Mouse (Mus musculus): Measurements from ENCODE around the gene Ppp1cb.

Gene Ppp1cb

DNA sequence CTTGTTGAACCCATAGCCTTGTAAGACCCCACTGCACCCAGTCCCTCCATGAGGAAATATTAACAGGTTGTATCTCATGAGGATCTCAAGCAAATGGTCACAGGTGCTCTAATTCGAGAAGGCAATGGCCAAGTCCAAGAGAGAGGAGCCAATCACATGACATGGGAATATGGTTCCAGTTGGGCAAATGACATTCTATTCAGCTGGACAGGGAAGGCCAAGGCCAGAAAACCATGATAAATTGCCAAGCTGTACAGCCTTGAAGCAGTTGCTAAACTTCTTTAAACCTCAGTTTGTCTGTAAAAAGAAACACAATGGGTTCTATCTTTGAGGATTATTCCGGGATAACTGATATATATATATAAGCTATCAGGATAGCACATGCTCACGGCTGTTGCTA is 14.7 kb upstream of the Ppp1cb start:
- in situ Hi-C loops (cut with MseI, MboI), result no loop called here

DNA sequence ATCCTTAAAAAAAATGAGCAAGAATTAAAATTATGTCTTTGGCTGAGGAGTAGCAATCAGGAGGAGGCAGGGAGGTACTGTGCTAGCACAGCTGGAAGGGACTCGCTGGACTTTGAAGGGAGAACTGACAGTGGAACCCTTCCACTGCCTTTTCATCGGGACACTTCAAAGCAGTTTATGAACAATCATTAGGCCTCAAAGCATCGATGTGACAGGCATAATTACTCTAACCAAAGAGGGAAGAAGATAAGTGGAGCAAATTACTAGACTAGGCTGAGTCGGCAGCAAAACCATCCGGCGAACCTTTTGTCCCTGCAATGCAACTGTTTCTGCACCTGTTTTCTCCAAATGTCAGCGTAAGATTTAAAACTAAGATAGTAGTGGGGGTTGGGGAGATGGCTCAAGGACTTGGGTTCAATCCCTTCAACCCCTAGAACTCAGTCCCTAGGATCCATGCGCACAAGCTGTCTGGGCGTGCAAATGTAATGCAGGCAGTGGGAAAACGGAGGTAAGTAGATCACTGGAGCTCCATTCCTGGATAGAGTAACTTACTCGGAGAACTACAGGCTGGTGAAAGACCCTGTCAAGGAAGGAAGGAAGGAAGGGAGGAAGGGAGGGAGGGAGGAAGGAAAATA is 13.2 kb upstream of the Ppp1cb start:
- in situ Hi-C loops (cut with MseI, MboI), result no loop called here

DNA sequence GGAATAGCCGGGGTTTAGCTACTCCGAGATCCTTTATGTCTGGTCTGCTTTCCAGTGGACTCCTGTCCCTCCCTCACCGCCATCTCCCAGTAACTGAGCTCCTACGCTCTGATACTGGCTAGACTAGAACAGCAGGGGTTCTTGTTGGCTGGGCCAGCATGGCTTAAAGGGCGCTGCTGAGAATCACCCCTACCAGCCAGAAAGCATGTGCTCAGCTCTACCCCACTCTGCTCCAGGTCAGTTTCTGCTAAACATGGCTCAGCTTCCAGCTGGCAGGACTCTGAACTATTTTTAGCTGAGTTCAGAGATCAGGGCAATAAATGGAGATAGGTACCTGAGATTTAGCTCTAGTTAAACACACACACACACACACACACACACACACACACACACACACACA is 12.2 kb upstream of the Ppp1cb start:
- in situ Hi-C loops (cut with MseI, MboI), result no loop called here

DNA sequence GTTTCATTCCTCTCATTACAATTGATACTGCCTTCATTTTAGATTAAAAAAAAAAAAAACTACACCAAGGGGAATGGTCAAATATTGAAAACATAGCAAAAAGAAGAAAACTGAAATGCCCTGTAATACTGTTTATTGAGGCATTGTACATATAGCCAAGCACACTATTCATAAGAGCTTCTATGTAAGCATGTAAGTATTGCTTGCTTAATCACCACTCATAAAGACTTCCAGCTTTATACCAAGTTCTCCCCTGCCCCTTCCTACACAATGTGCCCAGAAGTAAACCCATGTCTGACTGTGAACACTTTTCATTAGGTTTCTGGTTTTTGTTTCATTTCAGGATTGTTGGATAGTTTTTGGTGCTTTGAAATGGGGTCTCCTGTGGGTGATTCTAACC is 11.8 kb upstream of the Ppp1cb start:
- in situ Hi-C loops (cut with MseI, MboI), result no loop called here

DNA sequence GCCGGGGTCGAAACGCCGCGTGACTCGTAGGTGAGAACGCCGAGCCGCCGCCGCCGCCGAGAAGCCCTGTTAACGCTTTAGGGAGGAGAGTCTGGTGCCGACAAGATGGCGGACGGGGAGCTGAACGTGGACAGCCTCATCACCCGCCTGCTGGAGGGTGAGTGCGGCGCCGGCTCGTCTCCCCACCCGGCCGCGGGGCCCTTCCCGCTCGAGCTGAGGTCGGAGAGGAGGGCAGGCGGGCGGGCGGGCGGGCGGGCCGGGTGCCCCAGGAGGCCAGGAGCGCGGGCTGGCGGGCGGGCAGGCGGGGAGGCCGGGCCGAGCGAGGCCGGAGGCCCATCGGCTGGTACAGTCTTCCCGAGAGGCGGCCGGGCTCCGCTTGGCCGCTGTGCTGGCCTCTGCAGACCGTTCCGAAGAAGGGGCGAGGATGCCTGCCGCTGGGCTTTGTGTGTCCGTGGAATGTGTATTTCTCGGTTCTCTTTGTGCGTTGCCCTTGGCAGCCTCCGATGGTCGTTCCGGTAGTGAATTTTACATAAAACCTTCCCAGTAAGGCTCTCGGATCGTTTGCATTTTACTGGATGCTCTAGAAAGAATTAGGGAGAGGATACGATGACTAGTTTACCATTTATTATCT is 723 bp downstream of the Ppp1cb start:
- in situ Hi-C loops (cut with MseI, MboI), result no loop called here

DNA sequence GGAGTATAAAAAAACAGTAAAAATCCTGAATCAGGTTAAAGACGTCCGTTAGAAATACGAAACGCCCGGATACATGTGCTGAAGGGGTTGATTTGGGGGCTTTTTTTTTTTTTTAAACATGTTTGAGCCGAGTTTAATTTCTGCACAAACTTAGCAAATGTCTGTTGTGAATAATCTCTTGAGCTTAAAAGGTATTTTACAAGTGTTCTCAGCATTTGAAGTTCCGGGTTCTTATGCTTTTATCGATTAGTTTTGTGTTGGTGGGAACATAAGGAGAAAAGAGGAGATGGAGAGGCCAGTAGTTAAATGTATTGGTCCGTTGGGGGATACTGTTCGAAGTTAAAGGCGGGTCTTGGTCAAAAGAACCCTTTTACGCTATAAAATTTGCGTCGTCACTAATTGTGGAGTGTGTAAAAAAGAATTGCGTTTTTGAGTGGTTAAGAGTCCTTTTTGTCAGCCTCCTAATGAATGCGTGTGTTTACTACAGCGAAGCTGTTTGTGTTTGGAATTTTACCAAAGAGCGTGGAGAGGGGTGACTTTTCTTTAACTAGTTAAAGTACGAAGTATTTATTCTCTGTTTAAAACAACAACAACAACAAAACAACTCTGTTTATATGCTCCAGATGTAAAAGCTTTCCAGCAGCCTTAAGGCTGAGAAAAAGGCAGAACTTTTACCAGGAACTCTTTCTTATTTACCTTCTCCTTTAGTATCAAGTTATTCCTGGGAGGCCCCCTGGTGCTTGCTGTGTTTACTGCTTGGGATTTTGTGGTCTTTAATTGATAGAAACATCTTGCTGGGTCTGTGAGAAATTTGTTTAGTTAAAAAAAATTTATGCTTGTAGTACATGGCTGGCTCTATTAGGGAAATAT is 1.5 kb downstream of the Ppp1cb start:
- in situ Hi-C loops (cut with MseI, MboI), result no loop called here

DNA sequence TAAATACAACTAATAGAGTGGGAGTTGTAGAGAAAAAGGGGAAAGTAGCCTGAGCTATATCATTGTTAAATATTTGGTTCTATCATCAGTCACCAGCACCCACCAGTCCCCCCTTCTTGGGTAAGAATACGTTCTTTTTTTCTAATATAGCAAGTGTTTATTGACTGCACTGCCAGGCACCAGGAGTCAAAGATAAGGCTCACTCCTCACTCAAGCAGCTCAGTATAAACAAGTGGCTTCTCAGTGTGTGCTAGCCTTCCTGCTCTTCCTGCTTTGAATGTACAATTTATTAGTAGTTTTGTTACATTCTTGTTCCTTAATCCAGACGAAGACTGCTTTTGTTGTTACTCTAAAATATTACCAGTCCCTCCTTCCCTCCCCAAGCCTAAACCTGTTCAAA is 2.3 kb downstream of the Ppp1cb start:
- in situ Hi-C loops (cut with MseI, MboI), result no loop called here

DNA sequence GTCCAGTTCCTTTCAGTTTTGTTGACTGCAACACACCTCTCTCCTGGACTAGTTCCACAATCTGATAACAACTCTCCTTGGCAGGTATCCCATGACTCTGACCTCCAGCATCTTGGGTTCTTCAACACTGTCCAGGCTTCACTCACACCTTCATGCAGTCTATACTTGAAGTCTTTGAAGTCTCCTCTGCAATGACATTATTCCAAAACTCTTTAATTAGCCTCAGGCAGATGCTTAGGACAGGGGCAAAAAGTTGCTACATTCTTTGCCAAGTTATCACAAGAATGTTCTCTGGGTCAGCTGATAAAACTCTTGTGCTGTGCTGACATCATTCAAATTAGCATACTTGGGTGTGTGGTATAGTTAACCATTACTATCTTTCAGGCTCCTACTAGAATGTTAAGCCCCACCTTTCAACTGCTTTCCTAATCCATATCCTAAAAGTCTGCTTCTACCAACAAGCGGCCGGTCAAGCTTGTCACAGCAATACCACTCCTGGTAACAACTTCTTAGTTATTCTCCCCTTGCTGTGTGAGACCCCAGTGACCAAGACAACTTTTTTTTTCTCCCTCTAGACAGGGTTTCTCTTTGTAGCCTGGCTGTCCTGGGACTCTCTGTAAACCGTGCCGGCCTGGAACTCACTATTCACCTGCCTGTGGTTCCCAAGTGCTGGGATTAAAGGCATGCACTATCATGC is 13.8 kb downstream of the Ppp1cb start:
- in situ Hi-C loops (cut with MseI, MboI), result no loop called here

DNA sequence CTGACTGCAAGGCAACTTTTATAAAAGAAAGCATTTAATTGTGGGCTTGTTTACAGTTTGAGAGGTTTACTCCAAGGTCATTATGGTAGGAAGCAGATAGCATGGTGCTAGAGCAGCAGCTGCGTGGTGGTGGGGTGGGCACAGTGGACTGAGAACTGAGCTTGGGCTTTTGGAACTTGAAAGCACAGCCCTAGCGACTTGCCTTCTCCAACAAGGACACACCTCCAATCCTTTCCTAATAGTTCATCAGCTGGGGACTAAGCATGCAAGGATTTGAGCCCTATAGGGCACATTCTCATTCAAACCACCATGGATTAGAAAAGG is 14.3 kb downstream of the Ppp1cb start:
- in situ Hi-C loops (cut with MseI, MboI), result no loop called here

DNA sequence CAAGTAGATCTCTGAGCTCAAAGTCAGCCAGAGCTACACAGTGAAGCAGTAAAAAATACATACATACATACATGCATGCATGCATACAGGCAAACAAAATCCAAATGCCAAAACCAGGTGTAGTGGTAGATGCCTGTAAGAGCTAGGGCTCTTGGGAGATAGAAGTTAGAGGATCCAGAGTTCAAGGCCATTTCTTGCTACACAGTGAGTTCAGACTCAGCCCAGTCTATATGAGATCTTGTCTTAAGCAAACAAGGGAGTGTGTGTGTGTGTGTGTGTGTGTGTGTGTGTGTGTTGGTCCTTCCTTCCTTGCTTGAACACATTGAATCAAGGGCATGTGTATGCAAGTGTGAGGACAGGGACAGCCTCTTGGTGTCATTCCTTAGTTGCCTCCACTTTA is 17.9 kb downstream of the Ppp1cb start:
- in situ Hi-C loops (cut with MseI, MboI), result no loop called here

DNA sequence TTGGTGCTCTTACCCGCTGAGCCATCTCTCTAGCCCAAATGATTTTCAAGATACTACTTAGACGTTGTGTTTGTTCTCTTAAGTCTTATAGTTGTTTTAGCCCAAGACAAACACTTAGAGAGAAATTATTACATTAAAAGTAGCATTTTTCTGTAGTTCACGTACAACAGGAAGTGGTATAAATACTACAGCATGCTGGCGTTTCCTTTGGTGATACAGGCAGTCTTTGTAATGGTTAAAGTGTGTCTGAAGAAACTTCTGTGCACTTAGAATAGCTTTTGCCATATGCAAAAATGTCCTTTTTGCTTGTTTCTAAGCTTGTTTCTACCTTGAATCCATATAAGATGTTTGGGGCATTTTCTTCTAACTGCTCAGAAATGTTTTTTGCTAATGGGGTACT is 20.3 kb downstream of the Ppp1cb start:
- in situ Hi-C loops (cut with MseI, MboI), result no loop called here

DNA sequence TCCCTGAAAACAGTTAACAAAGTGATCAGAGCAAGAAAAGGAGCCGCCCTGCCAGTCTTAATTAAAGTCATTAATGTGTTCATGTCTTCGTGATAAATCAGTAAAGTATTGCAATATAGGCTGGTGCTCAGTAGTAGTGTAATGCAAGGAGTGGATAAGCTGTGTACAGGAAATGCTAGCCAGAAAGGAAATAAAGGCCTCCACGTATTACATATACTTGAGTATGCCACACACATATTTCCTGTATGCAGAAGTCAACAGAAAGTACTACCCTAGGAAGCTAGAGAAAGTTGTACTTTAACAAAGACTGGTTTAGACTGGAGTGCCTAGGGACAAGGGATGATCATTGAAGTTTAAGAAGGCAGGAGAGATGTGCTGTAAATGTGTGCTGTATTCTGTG is 26.8 kb downstream of the Ppp1cb start:
- in situ Hi-C loops (cut with MseI, MboI), result no loop called here

DNA sequence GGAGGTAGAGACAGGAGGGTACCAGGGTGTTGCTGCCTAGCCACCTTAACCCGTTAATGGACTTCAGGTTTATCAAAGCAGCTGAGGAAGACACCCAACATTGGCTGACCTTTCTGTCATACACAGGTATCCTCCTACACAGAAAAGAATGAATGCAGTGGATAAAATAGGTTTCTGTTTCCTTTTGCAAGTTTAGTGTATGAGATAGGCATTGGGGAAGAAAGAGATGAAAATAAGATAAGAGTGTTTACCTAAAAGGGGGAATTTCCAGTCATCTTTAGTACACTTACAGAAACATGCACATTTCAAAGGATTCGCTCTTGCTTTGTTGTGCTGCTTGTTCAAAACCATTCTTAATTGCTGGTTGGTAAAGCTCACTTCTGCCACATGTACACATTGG is 29.4 kb downstream of the Ppp1cb start:
- in situ Hi-C loops (cut with MseI, MboI), result no loop called here

DNA sequence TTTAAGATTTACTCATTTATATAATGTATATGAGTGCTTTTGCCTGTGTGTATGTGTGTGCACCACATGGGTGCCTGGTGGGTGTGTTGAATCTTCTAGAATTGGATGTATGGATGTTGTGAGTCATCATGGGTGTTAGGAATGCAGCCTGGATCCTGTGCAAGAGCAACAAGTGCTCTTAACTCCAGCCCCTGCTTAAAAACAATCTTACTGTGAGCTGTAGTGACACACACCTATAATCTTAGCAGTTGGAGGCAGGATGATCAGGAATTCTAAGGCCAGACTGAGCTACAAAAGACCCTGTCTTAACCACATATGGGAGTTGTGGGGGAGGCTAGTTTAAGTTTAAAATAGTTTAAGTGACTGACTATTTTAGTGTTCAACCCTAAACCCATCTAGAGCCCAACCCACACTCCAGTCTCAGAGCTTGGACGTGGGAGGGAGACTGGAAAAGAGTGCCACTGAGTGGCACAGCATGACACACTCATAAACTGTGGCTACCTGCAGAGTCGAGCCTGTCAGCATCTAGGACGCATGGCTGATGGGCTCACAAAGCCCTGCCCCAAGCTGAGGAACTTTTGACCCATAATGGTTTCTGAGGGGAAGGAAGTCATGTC is 35.5 kb downstream of the Ppp1cb start:
- in situ Hi-C loops (cut with MseI, MboI), result no loop called here

DNA sequence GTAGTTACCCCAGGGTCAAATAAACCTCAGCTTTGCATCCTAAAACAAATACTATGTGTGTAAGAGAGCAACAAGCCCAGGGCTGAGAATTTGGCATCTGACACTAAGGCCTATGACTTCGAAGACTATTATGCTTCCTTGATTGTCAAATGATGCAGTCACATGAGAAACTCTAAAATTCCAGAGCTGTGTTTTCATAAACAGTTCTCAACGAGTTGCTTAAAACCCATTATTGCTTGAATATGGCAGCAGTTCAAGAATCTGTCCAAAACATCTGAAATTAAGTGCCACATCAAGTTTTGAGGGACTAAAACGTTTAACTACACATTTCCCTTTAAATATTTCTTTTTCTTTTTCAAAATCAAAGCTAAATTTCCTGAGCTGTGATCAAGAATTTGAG is 50.1 kb downstream of the Ppp1cb start:
- in situ Hi-C loops (cut with MseI, MboI), result loop anchor here in 1 of 2 experiments (25.0 kb wide), 1 partner anchor 271 kb away; the partner anchor contains the start of gene Plb1

DNA sequence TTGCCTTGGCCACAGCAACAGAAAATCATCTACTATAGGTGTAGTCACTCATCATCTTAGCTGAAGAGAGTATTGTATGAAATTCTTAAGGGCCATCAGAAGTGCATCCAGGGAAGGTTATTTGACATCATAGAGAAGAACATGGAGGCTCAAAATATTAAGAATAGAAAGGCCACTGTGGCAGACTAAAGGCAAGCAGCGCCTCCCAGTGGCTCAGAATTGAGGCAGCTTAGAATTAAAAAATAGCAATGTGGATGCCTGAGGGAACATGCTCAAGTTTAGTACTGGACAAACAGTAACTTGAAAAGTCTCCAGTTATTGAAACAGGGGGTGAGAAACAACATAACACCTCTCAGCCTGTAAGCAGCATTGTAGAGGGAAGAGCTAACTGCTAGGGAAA is 61.7 kb downstream of the Ppp1cb start:
- in situ Hi-C loops (cut with MseI, MboI), result loop anchor here in 1 of 2 experiments (25.0 kb wide), 1 partner anchor 283 kb away; the partner anchor contains the start of gene Plb1

DNA sequence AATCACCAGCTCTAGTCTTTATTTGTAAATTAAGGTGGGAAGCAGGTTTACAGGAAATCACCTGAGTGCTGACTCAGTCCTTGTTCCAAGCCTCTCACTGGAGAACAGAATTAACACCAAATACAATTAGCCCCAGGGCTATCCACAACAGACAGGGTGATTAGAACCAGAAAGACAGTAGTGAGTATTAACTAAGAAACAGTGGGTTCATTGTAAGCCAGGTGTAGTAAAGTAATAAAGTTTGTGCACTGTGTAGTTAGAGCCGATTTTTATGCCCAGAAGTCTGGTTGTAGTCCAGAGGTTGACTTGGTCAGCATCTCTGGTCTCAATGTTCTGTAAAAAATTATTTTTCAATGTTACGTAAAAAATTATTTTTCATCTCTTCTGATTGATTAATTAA is 90.8 kb downstream of the Ppp1cb start:
- in situ Hi-C loops (cut with MseI, MboI), result no loop called here

DNA sequence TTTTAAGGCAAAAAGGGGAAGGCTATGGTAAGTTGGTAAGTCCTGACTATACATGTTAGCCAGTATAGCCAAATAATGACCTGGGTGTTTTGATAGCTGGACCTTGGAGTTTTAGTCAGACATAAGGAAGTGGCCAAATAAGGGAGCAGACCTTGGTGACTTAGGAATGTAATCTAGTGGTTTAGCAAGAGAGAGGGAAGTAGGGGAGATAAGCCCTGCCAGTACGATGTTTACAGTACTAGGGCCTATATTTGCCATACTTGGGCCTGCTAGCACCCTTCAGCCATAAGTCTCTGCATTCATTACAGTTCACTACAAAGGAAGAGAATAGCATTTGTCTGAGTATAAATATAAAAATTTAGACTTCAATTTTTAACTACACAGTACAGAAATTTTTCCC is 106.1 kb downstream of the Ppp1cb start:
- in situ Hi-C loops (cut with MseI, MboI), result no loop called here
